Mouse (Mus musculus) heart, adult 9 months (tissue): ENCODE results near the gene Stat5b.
A peak's percentile ranks its signal among the peaks of the same experiment; 100 is the strongest.

Experiments used
- DNase-seq, 2 experiments: peaks; one replicate each; pipeline ENCODE4 v3.0.0; 2022; ENCODE audit warnings: low spot score in 2 of 2

The Stat5b gene

DNA sequence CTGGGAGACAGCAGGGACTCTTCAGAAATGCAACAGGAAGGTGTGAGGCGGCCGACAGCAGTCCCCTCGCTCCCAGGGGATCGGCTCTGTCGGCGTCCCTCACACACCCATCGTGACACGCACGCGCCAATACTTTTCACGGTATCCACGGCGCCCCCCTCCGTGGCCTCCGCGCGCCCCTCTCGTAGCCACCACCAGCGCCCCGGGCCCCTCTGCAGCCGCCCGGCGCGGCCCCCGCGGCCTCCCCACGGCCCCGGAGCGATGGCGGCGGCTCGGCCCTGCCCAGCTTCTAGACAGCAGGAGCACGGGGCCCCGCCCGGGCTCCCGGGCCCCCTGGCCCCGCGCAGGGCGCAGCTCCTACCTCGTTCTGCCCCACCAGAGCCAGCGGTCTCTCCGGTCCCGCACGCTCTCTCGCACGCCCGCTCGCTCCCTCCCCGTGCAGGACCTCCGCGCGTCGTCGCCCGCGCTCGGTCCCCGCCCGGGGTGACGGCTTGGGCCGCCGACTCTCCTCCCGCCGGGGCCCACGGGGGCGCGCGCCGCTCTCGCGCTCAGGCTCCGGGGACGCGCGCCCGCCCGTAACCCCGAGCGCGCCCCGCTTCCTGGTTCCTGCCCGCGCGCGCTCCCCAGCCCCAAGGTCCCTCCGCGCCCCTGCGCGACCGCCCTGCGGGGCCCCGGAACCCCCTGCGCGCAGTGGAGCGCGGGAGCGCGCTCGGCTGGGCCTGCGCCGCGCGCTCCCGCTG lies at the start of gene Stat5b:
Gene Stat5b (minus strand): TSS at position 687 of the 740 bp plus-strand sequence.
- DNase-seq, result peak; percentile 84 to 86

DNA sequence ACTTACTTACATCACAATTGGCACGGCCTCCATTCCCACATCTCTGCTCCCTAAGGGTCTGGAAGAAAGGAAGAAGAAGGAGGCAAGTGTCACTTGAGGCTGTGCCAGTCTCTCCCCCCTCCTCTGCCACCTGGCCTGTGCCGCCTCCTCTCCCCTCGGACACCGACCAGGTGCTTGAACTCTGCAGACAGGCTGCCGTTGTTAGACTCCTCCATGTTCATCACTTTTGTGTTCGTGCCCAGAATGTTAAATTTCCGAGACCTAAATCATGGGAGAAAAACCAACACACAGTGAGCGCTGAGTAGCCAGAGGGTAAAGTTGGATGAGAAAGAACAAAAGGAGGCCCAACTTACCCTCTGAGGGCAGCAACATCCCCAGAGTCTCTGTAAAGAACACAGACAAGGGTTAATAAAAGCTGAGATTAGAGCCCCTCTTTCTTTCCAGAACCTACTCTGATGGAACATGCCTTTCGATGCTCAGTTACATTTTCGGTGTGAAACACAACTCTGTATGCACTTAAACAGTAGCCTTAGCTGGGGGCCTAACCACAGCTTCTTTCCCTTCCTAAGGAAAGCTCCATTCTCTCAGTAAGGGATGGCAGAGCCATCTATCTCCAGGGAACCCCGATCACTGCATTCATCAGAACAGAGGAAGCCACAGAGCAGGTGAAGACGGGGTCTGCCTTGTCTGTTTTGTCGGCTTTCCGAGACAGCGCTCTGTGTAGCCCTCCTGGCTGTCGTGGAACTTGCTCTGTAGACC lies 48.1 kb upstream of the Stat5b start:
- DNase-seq, result no peak

DNA sequence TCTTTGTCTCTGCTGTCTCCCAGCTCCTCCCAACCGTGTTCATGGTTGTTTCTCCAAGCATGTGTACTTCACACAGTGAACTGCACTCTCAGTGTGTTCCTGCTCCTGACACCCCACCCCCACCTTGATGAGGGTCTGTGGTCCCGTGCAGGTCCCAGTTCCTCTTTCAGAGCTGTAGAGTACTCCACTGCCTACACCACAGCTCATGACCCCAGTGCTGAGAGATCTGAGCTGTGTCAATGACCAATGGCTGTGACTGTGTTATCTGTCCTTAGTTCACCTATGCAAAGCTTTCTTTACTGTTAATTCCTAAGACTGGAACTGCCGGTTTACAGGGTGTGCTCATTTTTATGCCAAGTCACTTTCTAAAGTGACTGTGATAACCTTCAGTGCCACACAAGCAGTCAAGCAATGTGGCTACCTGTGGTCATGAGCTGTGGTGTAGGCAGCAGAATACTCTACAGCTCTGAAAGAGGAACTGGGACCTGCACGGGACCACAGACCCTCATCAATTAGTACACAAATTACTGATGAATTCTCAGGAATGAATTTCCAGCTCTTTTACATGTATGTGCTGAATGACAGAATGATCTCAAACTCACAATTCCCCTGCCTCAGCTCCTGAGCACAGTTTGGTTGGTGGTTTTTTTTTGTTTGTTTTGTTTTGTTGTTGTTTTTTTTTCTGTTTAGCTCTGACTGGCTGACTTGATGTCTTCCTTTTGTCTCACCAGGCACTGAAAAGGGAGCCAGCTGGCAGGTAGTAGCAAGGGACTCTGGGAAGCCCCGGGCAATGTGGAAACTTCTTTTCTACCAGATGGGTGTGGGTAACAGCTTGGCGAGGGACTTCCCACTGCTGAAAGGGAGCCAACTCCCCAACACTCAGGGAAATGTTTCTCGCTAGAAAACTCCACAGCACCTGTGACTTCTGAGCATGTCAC lies 47.0 kb upstream of the Stat5b start:
- DNase-seq, result no peak

DNA sequence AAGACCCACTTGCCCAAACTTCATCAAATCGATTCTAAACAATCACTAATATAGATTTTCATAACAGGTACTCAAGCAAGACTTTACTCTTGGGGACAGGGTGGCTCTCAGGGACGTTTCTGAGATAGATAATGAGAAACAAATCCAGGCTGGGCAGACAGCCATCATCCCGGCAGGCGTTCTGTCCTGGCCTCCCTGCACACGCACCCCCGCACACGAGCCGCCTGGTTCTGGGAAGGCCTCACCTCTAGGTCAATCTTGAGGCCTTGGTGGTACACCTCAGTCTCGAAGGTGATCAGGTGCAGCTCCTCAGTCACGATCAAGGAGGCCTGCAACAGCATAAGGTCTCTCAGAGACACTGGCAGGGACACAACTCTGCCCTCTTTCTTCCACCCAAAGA lies 45.6 kb upstream of the Stat5b start:
- no peak for DNase-seq

DNA sequence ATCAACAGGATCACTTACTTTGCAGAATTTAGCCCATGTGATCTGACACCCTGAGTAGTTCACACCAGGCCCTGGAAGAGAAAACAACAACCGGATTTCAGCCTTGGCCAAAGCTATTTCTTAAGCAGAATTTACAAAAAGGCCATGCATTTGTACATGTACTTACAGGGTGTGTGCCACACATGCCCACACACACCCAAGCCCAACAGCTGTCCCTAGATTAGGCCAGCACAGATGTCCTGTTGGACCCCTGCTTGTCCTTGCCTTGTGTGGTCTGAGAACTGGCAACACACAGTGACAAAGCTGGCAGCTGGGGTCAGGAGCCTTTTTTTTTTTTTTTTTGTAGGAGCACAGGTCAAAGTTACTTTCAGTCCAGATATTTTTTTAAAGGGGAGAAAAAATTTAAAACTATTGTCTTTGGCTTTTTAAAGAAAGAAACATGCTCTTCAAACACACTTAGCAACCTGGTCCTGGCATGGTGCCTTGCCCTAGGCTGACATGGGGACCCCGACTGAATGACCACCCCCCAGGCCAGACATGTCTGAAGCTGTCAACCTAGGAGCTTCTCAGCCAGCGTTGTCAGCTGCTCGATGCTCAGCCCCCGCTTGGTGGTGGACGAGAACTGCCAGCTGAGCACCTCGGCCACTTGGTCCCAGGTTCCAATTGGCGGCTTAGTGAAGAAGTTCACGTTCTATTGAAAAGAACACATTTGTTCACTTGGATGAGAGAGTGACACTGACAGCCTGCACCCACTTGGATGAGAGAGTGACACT lies 43.8 kb upstream of the Stat5b start:
- no peak for DNase-seq

DNA sequence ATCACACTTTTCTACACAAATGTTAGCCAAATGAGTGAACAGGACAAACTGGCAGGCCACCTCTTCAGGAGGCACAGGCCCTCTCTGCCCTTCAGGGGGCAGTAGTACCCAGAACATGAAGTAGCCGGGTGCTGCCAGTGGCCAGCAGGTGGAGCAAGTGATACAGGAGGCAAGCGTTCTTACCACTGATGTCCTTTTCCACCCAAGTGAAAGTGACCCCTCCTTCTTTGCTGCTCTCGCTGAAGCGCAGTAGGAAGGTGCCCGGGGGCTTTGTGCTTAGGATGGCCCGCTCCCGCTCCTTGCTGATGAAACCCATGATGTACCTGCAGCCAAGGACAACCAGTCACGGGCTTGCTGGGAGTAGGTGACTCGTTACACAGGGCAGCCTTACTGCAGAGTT lies 43.0 kb upstream of the Stat5b start:
- peak; percentile 83 to 91 for DNase-seq

DNA sequence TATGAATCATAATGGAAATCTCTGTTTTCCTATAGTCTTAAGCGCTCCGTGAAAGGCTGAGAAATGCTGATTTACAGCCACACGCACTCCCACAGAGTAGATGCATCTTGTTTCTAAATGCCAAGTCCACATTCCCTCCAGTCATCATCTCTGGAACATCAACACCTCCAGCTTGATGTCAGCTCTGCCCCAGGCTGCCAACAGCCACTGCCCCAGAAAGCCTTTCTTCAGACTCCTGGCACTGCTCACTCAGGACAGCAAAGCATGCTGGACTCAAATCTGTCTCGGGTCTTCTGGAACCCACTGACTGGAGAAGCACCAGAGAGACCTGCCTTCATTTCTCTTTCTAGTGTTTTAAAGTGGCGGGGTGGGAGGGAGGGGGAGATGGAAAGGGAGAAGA lies 41.9 kb upstream of the Stat5b start:
- peak; percentile 23 to 48 for DNase-seq

DNA sequence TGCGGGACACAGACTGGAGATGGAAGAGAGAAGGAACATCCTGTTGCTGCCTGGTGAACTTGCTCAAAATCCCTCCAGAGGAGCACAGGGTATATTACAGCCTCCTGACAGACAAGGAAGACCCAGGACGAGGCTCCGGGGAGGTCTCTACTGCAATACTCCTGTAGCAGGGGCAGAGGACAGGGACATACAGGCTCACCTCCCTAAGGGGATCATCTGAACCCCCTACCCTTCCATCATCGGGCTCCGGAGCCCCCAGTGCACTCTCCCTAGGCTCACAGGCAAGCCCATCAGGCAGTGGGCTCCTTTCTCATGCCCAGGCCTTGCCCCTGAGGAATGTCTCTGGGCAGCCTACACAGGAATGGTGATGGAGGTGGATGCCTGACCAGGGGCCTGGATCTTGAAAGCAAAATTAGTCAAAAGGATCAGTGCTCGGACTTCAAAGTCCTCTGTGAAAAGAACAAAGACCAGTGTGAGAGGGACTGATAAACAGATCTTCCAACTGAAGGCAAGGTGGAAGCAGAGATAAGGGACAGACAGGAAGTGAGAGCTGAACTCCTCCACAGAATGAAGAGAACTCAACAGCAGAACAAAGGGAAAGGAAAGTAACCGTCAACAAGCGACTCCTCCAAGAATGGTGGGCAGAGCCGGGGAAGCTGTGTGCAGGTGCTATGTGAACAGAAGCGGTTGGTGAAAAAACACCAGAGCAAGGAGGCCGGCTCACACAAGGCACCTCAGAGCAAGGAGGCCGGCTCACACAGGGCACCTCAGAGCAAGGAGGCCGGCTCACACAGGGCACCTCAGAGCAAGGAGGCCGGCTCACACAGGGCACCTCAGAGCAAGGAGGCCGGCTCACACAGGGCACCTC lies 41.0 kb upstream of the Stat5b start:
- no peak for DNase-seq

DNA sequence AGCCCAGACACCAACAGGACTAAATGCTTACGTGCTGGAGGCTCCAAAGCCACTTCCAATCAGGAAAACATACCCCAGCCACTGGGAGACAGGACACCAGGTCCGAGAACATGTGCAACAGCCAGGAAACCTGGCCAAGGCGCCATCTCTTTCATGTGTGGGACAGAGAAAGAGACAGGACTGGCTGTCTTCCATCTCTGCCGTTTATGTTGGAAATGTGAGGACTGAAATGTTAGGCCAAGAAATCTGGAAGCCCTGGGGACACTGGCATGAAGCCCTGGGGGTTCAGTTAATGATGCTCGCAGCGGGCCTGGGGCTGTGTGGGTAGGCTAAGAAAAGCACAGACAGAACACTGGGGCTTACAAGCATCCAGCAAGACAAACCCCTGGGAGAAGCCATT lies 40.0 kb upstream of the Stat5b start:
- no peak for DNase-seq

DNA sequence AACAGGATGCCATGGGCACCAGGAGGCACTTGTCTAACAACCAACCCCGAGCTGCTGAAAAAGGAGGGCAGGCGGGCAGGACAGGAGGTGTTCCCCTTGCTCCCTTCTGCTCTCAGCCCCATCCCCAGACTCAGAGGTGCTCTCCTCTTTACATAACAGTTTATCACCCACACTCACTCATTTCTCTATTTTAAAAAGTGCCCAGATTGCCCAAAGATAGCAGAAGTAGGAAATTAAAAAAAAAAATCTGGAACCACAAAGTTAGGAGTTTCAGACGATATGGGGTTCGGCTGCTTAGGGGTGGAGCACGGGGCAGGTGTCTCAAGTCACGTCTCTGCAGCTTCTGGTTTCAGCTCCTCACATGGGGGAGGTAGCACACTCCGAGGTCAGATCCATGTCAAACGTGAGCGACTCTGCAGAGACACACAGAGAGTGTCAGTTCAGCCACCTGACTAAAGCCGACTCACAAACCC lies 37.9 kb upstream of the Stat5b start:
- DNase-seq, result no peak

DNA sequence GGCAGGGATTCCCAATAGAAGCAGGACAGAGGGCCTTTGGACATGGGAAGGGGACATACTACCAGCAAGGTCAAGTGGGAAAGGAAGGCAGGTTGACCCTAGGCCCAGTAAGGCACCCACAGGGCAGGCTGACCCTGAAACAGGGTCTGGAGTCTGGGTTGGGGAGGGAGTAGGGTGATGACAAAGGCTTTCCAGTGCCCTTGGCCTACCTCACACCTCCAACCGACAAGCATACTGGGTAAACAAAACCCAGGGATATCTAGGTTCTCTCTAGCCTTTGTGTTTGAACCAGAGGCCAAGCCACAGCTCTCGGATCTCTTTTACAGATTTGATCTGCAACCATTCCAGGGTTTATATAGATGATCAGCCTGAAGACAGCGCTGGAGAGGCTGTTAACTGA lies 37.2 kb upstream of the Stat5b start:
- no peak for DNase-seq

DNA sequence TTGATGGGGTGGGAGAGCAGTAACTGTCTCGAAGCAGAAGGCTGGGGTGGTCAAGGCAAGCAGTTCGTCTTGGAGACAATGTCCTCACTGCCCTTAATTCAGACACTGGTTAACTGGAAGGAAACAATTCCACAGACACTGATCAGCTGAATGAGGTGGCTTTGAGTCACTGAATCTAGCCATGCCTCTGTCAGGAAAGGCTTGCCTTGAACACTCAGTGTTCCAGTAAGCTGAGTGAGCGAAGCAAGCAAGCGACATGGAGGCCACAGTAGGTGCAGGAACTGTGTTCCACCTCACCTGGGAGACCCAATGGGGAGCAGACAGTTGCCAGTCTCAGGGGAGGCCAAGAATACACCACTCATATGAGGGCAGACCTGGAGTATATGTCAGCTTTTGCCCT lies 36.7 kb upstream of the Stat5b start:
- no peak for DNase-seq

DNA sequence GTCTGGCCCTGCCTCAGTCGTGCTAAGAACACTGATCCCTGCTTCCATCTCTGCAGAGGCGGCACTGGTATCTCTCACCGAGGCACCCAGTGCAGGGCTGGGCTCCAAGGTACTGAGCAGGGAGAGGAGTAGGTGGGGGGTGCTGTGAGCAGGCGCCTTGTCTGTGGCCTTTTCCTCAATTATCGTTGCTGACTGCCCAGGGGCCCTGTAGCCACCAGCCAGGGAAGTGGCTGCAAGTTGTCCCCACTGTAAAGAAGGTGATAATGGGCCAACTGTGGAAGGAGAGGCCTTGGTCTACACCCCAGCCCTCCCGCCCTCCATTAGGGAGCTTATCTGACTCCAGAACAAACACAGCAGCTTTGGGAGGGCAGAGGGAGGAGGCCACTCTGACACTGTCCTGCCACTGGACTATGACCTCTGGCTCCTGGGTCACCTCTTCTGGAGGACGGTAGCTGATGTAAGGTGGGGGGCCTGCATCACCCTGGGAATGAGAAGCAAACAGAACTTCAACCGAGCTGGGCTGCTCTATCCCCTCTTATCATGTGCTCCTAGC lies 35.7 kb upstream of the Stat5b start:
- no peak for DNase-seq

DNA sequence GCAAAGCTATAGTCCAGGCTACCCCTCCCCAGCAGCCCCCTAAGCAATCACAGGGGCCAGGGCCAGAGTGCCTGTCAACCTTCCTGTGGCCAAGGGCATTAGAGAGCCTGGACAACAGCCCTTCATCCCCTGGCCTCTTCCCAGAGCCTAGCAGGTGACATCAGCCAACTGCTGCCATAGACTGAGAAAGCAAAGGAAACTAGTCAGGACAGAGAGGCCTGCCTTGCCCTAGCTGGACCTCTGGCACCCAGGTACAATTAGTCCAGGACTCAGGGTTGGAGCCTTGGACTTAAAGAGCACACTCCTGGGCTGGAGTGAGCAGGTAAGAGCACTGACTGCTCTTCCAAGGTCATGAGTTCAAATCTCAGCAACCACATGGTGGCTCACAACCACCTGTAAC lies 34.9 kb upstream of the Stat5b start:
- peak; percentile 25 to 54 for DNase-seq

DNA sequence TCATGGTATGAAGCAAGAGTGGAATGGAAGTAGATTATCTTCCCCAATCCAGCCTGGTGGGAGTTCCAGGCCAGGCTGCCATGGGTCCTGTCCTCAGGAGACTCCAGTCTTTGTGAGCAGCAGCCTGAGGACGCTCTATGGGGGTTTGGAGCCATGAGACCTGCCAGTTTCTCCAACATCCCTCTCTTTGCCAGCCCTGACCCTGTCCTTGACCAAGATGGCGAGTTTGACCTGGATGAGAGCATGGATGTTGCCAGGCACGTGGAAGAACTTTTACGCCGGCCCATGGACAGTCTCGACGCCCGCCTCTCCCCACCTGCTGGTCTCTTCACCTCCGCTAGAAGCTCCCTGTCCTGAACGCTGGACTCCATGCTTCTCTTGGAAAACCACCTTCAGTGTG lies 33.1 kb upstream of the Stat5b start:
- no peak for DNase-seq

DNA sequence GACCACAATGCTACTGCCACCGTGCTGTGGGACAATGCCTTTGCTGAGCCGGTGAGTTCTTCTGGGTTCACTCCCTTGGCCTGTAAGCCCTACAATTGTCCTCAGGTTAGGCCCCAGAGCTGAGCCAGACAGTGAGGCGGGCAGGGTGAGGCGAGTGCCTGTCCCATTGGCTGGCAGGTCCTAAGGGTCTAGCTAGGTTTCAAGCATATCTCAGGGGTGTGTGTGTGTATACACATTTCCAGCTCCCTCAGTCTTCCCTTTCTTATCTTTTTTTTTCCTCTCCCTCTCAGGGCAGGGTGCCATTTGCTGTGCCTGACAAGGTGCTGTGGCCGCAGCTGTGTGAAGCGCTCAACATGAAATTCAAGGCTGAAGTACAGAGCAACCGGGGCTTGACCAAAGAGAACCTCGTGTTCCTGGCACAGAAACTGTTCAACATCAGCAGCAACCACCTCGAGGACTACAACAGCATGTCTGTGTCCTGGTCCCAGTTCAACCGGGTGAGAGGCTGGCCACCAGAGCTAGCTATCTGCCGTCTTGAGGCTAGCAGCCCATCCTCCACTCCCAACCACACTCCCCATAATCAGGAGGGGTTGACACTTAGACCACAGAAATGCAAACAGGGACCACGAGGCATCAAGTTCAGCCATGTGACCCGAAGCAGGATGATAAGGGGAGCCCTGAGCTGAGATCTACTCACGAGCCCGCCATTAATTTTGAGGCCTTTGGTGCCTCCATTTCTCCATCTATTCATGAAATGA lies 29.0 kb upstream of the Stat5b start:
- DNase-seq, result no peak

DNA sequence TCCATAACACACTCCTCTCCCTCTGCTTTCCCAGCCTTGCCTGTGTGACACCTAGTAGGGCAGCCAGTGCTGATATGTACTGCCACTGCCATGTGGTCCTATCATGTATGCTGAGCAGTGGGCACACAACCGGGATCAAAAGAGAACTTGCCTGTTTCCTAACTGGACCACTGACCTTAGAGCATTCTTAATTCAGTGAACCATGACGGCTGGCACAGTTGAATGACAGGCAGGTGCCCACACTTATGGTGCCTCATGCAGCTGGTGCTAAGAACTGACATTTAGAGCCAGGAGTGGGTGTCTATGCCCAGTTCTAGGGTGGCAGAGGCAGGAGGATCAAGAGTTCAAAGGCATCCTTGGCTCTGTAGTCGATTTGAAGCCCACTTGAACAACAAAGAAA lies 25.2 kb upstream of the Stat5b start:
- no peak for DNase-seq

DNA sequence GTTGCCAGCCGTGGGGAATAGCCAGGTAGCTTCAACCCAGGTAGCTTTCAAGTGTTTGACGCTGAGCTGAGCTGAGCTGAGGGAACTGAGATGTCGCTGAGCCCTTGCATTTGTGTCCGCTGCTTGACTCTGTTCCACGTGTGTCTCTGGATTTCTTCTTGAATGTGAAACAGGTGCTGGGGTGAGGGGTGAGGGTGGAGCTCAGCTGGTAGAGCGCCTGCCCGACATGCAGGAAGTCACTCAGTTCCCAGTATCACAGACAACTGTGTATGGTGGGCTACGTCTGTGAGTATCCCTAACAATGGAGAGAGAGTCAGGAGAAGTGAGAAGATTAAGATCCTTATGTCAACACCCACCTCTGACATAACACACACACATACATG lies 20.4 kb upstream of the Stat5b start:
- no peak for DNase-seq

DNA sequence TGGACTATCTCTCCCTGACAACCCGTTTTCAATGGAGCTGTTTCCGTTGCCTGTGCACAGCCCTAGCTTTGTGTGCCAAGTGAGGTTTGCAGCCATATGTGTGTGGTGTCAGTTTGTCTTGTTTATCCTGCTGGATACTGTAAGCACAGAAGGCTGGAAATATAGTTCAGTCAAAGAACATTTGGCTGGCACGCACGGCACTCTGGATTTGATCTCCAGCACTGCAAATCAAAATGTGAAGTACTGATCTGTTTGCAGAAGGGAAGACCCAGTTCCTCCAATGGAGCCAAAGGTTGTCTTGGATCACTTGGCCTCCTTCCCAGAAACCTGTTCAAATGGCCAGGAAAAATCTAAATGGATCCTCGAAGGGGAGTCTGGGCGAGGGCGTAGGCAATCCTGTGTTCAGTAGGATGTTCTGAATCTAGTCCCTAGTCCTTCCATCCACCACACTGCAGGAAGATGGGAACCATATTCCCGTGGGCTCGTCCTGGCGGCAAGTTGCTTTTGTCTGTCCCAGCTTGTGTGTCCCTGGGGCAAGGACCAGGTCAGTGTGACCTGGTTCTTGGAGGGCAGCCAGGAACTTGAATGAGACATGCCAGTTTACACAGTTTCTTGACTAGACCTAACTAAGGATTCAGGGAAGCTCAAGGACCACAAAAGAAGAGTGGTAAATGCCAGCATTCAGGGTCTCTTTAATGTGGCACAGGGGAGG lies 19.9 kb upstream of the Stat5b start:
- no peak for DNase-seq
